Mouse (Mus musculus): ENCODE measurements around the gene Mcrs1.
"Not testable (repeated sequence)": the region's sequence is repeated elsewhere in the genome, so short reads cannot be mapped to it uniquely, and the experiment has no call there.

Gene Mcrs1

GRCm38 (mm10) chr15:99251626-99252380 lies at the start of gene Mcrs1:
Gene Mcrs1 (minus strand): TSS chr15:99251961.
- peak; percentile 97 to 99 for DNase-seq

GRCm38 (mm10) chr15:99296213-99296612 lies 44.5 kb upstream of the Mcrs1 start:
- DNase-seq = no peak

GRCm38 (mm10) chr15:99295484-99295981 lies 43.8 kb upstream of the Mcrs1 start, which contains the start of gene Fam186b:
Gene Fam186b (minus strand): TSS chr15:99295888.
- DNase-seq = peak in 1 of 2 experiments; percentile 60

GRCm38 (mm10) chr15:99294813-99295374 lies 43.1 kb upstream of the Mcrs1 start, which contains the start of gene Prpf40b:
Gene Prpf40b (plus strand): TSS chr15:99295087.
- DNase-seq = peak; percentile 95 to 96

GRCm38 (mm10) chr15:99294287-99294686 lies 42.5 kb upstream of the Mcrs1 start:
- DNase-seq = peak in 1 of 2 experiments; percentile 12

GRCm38 (mm10) chr15:99290586-99290985 lies 38.8 kb upstream of the Mcrs1 start:
- no peak for DNase-seq

GRCm38 (mm10) chr15:99285189-99285535 lies 33.4 kb upstream of the Mcrs1 start:
- no peak for DNase-seq

GRCm38 (mm10) chr15:99284527-99285188 lies 32.9 kb upstream of the Mcrs1 start:
- peak; percentile 79 to 91 for DNase-seq

GRCm38 (mm10) chr15:99283456-99283855 lies 31.7 kb upstream of the Mcrs1 start:
- DNase-seq = peak in 1 of 2 experiments; percentile 31

GRCm38 (mm10) chr15:99278271-99278670 lies 26.5 kb upstream of the Mcrs1 start:
- DNase-seq = no peak

- no peak for DNase-seq
Observed at GRCm38 (mm10) chr15:99276095-99276494, 24.3 kb upstream of the Mcrs1 start.

- DNase-seq = peak; percentile 84 to 89
Observed at GRCm38 (mm10) chr15:99265679-99266078, 13.9 kb upstream of the Mcrs1 start.

GRCm38 (mm10) chr15:99264363-99264762 lies 12.6 kb upstream of the Mcrs1 start:
- DNase-seq = no peak

GRCm38 (mm10) chr15:99262702-99263101 lies 10.9 kb upstream of the Mcrs1 start:
- no peak for DNase-seq

GRCm38 (mm10) chr15:99259730-99260252 lies 8.0 kb upstream of the Mcrs1 start:
- peak; percentile 84 to 85 for DNase-seq

GRCm38 (mm10) chr15:99259167-99259729 lies 7.5 kb upstream of the Mcrs1 start:
- no peak for DNase-seq

GRCm38 (mm10) chr15:99255241-99255749 lies 3.5 kb upstream of the Mcrs1 start:
- DNase-seq = no peak

GRCm38 (mm10) chr15:99254477-99255005 lies 2.8 kb upstream of the Mcrs1 start:
- DNase-seq = no peak

- DNase-seq = no peak
Observed at GRCm38 (mm10) chr15:99253772-99254171, 2.0 kb upstream of the Mcrs1 start.

GRCm38 (mm10) chr15:99253175-99253479 lies 1.4 kb upstream of the Mcrs1 start:
- not testable (repeated sequence) for DNase-seq

- DNase-seq = peak in 1 of 2 experiments; percentile 70
Observed at GRCm38 (mm10) chr15:99252381-99253174, 817 bp upstream of the Mcrs1 start.

GRCm38 (mm10) chr15:99251111-99251510 lies 650 bp downstream of the Mcrs1 start:
- peak; percentile 20 to 40 for DNase-seq
